Mouse (Mus musculus): Measurements from ENCODE around the gene Mcts2.
A peak's percentile ranks its signal among the peaks of the same experiment; 100 is the strongest.

The Mcts2 gene

DNA sequence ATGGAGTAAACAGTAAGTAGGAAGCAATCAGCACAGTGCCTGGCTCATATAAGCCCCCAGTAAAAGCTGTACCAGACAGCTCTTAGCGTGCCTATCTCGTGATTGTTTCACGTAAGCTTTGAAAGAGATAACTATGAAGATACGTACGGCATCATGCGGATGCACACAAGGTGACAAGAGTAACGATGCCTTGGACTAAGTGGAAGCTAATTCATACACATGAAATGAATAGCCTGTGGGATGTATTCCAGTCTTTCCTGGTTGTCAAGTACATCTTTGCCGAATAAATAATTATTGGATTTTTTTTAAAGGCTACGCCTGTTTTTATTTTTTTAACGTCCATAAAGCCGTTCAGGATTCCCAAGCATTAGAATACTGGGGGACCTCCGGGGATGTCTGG is 436 bp upstream of the Mcts2 start:
- DNase-seq (ENCODE audit: low spot score), result no peak

DNA sequence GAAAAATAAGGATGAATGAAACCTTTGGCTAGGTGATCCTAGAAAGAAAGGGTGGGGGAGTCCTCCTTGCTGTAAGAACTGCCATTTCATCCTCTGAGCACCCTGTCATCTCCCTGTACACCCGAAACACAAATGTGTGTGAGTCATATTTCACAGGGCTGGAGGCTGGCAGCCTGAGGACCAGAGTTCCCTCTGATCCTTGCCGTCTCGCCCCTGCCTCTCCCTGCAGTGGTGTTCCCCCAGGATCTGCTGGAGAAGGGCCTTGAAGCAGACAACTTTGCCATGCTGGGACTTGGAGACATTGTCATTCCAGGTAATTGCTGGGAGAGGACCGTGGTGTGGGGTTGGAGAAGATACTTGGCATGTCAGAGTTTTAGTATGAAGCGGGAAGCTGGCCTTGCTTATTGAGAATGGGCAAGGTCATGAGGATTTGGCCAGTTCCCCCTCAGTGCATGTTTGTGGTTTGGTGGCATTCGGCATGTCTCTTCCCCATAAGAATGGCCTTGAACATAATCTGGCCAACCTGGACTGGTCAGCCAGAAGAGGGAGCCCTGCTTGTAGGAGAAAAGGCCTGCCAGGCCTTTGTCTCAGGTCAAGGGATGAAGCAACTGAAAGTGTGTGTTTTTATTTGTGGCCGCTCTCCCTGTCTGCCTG is 4.9 kb downstream of the Mcts2 start:
- peak; percentile 55 for DNase-seq (ENCODE audit: low spot score)

DNA sequence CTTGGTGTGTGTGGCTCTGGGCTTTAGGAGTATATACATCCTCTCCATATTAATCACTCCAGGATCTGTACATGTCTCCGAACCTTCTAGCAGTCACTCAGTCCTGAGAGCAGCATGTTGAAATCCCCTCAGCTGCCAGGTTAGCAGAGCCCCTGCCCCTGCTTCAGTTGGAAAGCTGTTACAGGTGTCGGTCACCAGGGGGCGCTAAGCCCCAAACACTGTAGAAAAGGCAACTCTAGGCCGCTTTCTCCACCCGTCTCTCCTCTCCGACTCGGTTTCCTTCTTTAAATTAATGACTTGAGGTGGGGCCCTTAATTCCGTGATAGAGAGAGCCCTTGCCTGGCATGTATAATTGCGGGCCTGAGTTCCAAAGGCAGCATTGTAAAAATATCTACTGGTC is 6.4 kb downstream of the Mcts2 start:
- DNase-seq (ENCODE audit: low spot score), result peak; percentile 86

DNA sequence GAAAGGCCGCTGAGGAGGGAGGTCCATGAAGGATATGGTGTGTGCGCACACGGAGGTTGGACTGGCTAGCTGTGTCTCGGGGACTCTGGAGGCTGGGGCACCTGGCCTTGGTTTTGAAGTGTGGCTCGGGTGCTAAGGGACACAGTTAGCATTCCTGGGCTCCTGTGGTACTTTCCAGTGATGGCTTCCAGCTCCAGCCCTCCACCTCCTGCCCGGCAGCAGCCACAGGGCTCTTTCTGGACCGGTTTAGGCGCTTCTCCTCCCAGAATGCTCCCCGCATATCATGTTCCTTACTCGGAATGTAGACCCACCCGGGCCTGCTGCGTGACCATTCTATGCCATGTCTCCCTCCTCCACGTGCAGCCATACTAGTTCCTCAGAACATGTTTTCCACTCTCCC is 6.9 kb downstream of the Mcts2 start:
- no peak for DNase-seq (ENCODE audit: low spot score)

DNA sequence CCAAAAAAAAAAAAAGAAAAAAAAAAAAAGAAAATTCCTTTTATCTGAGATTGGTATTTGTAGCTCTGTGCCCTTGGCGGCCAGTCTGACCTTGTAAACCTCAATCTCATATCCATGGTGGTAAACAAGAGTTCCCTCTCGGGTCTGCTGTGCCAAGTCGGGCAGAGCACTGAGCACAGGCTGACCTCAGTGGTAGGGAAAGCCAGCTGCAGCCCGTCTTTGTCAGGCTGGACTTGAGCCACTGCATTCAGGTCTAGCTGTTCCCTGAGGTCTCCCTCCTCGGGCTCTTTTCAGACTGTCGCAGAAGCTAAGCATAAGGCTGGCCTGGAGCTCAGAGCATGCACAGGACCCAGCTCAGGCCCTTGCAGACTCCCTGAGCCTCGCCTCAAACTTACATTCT is 7.9 kb downstream of the Mcts2 start:
- no peak for DNase-seq (ENCODE audit: low spot score)

DNA sequence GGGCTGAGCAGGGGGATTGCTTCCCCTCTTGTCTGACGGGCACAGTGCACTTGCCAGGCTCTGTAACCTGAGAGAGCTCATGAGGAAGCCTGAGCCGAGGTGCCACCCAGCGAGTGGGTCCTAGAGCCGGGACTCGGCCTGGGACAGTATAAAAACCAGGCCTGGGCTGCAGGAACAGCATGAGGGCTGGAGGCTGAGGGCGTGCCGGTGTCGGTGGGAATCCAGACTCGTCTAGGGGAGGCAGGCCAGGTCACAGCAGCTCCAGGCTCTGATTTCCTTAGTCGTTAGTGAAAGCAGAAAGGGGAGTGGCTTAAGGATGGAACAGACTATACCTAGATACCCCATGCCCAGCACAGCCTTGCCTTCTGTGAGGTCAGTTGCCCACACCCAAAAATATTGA is 9.2 kb downstream of the Mcts2 start:
- DNase-seq (ENCODE audit: low spot score), result no peak

DNA sequence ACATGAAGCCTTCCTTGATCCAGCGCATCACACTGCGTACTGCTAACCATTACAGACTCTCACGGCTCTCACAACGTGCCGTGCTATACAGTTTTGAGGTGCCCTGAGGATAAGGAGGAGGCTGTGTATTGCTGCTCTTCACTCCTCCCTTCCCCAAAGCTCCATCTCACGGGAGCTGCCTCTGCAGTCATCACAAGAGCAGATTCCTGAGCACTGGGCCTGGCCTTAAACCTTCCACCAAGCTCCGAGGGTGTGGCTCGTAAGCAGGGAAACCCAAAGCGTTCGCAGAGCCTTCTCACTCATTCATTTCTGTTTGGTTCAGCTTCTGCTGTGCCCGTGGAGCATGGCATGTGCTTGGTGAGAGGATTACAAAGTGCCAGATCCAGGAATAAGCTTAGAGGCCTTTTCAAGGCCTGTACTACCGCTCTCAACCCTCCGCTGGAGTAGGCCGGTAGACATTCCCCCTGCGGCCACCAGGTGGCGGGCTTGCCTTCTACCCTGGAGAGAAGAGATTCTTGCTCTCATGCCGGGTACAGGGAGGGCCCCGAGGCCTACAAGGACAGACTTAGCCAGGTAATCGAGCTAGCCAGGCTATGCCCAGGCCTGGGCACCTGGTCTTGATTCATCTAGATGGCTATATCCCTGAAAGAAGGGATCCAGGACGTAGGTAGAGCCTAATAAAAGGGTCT is 9.8 kb downstream of the Mcts2 start:
- DNase-seq (ENCODE audit: low spot score), result peak; percentile 91

DNA sequence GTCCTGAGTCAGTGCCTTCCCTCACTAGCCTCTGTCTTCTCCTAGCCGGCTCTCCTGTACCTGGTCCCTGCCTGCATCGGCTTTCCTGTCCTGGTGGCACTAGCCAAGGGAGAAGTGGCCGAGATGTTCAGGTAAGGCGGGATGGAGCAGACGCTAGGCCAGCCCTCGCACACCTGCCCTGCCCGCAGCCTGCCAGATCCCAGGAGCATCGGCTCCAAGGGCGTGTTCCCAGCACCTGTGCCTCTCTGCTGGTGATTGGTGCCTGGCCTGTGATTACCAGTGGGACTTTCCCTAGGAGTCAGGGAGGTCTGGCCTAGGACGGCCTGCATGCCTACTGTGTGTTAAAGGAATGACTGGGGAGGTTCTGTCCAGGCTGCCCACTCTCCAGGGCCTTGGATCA is 13.3 kb downstream of the Mcts2 start:
- DNase-seq (ENCODE audit: low spot score), result no peak

DNA sequence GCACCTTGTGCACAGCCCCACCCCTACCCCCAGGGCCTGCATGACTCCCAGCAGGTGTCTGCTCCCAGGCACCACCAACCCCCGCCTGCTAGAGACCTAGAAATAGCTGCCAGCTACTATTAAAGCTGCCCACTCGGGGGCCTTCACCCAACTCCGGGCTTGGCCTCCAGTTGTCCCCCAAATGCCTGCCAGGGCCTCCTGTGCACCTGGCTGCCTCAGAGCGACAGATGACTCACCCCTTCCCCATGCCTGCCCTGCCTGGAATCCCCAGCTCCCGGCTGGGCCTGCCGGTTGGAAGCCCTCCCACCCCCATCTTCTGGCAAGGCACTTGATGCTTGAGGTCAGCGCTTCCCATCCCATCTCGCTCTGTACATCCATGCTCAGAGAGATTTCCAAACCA is 13.9 kb downstream of the Mcts2 start:
- no peak for DNase-seq (ENCODE audit: low spot score)

DNA sequence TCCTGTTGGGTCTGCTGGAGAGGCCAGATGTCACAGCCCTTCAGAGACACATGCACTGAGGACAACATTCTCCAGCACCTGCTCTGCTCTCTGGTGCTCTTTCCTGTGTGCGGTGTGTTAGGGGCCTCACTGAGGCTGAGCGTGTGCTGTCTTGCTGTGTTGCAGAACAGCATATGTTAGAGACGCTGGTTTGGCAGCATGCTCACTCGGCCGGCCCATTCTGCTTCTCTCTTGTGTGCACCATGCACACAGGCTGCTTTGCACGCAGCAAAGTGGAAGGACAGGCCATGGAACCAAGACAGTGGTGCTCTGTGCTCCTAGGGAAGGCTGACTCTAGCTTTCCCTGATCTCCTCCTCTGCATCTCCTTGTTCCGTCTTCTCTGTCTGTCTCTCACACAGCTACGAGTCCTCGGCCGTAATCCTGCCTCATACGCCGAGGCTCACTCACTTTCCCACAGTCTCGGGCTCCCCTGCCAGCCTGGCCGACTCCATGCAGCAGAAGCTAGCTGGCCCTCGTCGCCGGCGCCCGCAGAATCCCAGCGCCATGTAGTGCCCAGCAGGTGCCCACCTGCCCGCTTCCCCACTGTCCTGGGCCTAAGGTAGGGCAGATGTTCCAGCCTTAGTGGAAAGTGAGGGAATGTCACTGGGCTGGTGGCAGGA is 16.9 kb downstream of the Mcts2 start:
- no peak for DNase-seq (ENCODE audit: low spot score)

DNA sequence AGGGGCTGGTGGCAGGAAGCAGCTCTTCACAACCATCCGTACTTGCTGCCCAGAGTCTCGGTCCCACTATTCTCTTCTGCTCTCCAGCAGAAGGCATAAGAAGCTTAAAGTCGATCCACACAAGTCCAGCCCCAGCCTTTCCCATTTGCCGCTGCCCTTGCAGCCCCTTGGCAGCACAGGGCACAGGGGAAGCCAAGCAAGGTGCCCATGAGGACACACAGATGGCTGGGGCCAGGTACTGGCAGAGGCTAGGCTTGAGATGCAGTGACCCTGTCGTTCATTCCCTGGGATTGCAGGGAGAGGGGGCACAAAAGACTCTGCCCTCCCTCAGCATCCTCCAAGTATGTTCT is 17.4 kb downstream of the Mcts2 start:
- no peak for DNase-seq (ENCODE audit: low spot score)

DNA sequence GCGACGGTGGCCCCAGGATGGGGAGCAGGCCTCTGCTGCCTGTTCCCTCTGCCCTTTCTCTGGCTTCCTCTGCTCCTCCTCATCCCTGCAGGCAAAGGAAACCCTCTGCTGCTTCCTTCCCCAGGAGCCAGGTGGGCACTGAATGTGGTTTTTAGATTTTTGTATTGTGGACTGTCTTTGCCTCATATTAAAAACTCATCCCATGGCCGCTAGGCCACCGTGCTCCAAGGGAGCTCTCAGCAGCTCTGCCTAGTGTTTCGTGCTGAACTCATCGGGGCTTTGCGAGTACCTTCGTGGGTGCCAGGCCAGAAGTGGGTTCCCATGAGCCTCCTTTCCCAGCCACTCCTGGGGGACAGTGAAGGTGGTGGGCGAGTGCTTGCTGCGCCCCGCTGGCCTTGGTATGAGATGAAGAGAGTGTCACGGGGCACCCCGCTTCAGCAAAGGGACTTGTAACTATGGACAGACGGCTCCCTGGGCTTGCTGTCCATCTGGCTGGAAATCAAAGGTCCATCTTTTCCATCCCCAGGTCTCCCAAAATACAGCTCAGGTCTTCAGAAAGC is 18.1 kb downstream of the Mcts2 start:
- DNase-seq (ENCODE audit: low spot score), result no peak

DNA sequence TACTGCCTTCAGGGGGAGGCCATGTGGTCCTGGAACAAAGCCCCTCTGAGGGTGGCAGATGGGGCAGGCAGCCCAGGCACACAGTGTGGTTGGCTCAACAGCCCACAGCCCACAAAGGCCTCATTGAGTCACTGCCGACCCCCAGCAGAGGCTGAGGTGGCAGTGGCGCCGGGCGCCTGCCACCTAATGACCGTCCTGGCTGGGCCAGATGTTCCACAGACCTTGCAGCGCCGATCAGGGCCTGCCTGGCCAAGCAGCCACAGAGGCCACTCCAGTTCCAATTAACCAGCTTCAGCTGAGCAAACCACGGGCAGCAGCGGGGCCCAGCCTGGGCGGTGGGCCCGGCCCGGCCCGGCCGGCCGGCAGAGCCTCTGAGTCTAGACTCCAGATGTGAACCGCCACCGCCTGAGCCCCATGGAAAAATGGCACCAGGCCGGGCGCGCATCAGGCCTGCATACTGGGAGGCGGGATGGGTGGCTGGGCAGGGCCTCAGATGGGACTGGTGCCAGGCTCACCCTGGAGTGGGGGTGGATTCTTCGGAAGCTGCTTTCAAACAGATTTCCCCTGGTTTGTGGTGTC is 19.2 kb downstream of the Mcts2 start:
- no peak for DNase-seq (ENCODE audit: low spot score)

DNA sequence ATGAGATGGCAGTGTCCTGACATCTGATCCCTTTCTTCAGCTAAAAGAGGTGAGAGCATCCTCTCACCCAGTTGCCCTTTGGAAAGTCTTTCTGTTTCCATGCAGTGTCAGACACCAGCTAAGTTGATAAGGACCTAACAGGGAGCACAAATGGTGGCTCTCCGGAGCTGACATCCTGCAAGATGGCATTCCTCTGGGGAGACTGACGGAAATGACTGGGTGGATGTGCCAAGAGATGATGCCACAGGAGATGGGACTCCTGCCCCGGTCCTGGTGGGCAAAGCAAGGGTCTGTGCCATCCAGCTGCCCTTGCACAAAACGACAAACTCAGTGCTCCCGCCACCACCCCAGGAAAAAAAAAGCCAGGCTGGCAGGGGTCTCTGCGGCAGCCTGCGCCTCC is 20.4 kb downstream of the Mcts2 start:
- DNase-seq (ENCODE audit: low spot score), result no peak

DNA sequence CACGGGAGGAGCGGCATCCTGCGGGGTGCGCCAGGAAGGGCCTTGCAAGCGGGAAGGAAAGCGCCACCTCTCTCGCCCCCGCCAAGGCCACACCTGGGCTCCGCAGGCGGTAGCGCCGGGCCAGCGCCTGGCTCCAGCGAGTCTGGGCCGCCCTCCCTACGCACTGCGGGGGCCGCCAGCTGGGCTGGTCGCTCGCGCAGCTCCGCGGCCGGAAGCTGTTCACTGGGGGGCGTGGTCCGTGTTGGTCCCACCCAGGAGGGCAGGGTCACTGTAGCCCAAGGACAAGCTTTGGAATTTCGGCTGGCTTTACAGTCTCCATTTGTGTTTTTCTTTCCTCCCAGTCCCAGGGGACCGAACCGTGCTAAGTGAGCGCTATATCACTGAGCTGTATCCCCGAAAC is 20.8 kb downstream of the Mcts2 start:
- DNase-seq (ENCODE audit: low spot score), result peak; percentile 96

DNA sequence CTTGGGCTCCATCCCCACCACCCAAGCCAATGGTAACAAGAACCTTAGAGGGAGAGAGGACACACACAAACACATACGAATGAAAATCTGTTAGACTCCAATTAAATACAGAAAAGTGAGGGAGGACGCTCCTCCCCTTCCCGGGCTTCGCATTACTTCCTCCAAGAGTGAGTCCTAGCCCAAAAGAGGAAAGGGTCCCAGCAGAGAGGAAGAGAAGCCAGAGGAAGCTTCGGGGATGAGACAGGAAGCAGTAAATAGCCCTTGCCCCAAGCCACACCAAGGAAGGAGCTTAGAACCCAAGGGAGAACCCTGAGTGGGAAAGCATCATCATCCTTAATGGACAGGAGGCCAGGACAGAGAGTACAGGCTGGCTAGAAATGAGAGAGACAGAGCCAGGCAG is 22.2 kb downstream of the Mcts2 start:
- no peak for DNase-seq (ENCODE audit: low spot score)

DNA sequence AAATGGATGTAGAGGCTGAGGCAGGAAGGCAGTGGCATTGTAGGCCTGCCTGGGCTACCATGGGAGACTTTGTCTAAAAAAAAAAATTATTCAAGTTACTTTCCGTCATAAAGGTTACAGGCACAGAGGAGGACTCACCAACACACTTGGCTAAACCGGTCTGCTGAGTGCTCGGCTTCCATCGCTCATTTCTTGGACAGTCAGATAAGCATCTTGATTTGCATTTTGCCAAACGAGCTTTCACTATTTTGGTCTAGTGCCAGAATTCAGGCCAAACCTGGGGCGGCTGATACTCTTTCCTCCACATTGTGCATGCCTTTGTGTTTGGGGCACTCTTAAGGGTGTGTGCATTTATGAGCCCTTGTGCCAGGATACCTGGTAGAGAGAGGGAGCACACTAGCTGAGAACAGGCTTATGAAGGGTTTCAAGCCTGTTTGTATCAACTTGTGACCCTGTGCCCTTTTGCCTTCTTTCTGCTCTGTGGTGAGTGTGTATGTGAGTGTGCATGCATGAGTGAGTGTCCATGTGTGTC is 29.5 kb downstream of the Mcts2 start:
- no peak for DNase-seq (ENCODE audit: low spot score)

DNA sequence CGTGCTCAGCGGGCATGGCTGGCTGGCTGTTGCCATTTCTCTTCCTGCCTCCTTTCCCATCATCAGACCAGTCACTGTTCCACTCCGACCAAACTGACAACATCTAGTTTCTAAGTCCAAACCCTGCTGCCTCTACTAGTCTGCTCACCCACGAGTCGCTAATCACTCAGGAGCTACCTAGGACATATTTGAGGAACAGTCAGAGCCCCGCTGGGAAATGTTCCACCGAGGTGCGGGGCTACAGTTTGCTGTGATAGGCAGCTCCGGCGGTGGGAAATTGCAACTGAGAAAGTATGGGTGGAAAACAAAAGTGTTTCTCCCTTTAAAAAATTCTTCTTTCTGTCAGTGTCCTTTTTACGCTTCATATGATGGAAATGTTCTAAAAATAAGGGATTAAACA is 30.8 kb downstream of the Mcts2 start:
- no peak for DNase-seq (ENCODE audit: low spot score)

DNA sequence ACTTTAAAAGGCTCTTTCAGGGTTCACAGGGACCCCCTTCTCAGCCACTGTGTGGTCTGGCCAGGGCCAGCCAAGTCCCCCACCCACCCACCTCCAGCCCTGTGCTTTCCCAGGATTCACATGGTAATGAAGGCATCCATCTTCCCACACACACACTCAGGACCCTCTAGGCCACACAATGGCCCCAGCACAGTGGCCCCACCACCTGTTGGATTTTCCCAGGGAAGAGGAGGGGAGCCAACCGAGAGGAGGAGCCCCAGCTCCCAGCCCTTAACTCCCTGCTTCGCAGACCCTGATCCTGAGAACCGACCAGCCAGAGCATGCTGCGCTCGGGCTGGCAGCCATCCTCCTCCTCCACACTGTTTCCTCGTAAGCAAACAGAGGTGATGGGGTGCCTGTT is 31.2 kb downstream of the Mcts2 start:
- DNase-seq (ENCODE audit: low spot score), result peak; percentile 59

DNA sequence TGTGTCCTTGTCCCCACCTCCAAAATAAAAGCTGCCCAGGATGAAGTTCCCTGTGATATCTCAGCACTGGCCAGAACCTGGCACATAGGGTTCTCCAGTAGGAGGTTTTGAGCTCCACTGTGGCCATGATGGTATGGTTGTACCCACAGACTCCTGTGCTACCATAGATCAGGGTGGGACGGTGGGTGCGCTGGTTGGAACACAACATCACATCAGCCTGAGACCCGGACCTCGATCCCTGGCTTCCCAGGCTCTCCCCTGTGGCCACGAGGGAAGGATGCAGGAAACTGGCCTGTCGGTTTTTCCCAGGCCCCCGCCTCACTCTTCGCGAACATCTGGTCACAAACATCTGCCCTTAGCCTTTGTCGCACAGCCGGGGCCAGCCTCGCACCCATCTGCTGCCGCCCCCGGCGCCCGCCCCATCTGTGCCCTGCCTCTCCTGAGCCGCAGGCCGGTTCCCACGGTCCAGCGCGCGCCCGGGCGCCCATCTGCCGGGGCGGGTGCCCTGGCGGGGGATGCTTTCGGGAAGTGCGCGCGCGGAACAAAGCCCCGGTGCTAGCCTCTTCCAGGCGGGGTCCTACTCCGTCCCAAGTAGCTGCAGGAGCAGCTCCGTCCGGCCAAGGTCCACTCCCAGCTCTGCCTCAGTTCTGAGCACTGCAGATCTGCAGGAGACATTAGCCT is 37.0 kb downstream of the Mcts2 start:
- peak; percentile 67 for DNase-seq (ENCODE audit: low spot score)

DNA sequence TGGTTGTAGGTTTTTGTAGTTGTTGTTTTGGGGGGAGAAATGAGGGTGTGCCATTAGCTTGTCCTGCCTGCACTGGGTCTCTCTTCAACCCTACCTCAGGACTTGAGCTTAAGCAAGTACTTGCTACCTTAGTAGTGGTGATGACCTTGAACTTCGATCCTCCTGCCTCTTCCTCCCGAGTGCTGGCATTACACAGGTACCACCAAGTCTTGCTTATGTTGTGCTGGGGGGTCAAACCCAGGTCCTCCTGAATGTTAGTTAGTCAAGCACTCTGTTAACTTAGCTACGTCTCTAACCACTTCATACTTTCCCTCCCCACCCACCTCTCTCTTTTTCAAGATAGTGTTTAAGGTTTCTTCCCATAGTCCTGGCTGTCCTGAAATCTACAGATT is 37.5 kb downstream of the Mcts2 start:
- no peak for DNase-seq (ENCODE audit: low spot score)

DNA sequence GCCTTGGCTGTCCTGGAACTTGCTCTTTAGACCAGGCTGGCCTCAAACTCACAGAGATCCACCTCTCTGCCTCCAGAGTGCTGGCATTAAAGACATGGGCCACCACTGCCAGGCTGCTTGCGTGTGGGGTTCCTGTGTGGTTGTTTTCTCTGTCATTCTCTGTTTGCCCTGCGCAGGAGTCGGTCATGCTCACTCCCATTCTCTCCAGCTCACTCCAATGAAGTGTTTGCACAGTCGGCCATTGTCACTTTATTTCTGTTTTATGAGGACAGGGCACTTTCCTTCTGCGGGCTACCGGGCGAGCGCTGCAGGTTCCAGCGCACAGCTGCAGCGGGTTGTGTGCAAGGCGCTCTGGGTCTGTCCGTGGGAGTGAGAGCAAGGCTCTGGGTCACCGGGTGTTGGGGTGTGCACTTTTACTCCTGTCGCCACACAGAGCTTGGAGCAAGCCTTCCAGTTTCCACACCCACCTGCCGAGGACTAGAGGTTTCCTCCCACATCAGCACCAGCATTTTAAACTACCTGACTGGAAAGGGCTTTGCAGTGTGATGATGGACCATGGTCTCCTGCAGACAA is 38.4 kb downstream of the Mcts2 start:
- DNase-seq (ENCODE audit: low spot score), result no peak
